Mouse (Mus musculus) urinary bladder, postnatal 14 days (tissue): ENCODE measurements around the gene Elovl1.

Experiments
- DNase-seq: peaks from one replicate; pipeline ENCODE4 v3.0.0; 2021; ENCODE audit warnings: low spot score

Elovl1 gene

DNA sequence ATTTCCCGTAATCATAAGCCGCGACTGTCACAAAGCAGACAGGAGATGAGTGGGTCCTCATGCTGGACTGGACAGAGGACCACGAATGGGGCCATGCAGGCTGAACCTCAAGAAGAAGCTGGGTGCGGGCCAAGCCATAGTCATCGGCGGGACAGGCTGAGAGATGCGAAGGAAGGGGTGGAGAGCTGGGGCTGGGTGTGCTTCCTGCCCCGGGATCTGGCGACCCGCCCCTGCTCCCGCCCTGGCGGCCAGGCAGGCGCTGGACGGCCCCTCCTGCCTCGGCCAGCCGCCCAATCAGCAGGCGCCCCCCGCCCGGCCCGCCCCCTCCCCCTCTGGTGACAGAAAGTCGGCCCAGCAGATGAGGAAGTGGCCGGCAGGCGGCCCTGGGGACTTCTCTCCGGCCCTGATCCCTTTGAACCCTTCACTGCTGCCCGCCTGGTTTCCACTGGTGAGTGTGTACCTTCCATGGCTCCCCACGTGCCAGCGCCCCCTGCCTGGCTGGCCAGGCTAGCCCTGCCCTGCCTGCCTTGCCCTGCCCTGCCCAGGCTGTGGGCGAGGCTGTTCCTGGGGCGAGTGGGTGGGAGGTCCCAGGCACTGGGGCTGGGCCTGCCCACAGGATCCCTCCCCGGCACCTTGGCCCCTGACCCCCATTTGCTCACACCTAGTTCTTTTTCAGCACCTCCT is at the start of gene Elovl1:
Gene Elovl1, plus strand, starts transcription at position 326 of the 684 bp plus-strand sequence.
- peak; percentile 94 for DNase-seq

DNA sequence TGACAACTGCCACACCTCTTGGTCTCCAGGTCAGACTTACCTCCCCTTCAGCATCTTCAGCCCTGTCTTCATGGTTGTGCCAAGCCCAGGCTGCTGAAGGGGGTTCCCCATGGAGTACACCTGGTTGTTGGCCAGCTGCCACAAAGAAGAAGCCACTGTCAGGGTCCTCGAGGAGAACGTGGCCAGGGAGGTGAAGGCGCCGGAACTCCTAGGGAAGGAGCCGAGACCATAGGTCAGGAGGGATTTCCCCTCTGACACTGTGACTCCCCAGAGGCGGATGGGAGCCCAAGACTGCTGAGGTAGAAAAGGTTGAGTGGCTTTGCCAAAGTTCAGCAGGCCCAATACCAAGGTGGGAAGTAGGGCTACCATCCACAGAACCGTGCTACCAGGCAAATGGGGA is 44.6 kb upstream of the Elovl1 start:
- no peak for DNase-seq

DNA sequence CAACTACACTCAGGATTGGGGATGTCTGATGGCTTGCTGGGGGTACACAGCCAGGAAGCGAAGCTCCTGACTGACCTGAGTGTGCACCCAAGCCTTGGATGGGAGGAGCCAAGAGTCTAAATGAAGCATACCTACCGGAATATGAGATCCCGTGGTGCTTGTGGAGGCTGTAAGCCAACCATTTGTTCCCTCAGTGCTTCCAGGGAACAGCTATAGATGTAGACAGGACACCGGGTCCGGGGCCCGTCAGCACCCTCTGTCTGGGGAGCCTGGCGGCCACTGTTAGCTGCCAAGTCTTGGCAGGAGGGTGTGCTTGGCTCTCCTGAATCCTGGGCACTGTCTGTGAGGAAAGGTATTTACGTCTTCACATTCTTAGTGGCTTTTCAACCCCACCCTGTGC is 40.6 kb upstream of the Elovl1 start:
- no peak for DNase-seq

DNA sequence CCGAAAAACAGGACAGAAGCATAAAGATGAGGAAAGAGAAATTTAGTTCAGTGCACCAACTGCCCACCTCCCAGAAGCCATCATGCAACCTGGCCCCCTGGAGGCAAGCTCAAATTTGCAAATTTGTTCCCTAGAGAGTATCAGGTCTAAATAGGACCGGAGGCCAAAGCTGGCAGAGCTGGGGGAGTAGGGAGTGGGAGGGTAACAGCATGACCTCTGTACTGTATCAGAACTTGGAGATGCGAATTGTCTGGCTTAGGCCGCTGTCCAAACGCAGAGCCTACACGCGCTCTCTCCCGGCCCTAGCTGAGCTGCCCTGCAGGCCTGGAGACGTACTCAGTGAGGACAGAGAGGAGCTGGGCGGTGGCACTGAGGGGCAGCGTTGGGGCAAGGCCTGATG is 37.7 kb upstream of the Elovl1 start:
- DNase-seq: no peak

DNA sequence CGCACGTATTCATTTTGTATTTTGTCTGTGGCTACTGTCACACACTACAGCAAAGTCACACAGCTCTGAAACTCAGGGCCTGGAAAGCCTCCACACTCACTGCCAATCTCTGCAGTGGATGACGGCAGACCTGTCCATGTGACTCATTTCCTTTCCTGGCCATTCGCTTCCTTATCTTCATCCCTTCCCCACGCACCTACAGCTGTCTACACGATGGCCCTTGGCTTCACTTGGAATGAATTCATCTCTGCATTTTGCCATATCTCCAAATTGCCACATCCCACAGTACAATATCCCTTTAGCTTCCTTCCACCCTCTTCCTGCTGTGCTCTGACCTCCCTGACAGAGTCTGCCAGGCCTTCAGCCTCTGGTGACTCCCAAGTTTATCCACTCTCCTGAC is 33.4 kb upstream of the Elovl1 start:
- DNase-seq: no peak

GRCm38 (mm10) chr4:118395289-118395688 is 32.6 kb upstream of the Elovl1 start:
- no peak for DNase-seq

- DNase-seq: no peak
These were observed 31.5 kb upstream of the Elovl1 start for GRCm38 (mm10) chr4:118396433-118396832.

DNA sequence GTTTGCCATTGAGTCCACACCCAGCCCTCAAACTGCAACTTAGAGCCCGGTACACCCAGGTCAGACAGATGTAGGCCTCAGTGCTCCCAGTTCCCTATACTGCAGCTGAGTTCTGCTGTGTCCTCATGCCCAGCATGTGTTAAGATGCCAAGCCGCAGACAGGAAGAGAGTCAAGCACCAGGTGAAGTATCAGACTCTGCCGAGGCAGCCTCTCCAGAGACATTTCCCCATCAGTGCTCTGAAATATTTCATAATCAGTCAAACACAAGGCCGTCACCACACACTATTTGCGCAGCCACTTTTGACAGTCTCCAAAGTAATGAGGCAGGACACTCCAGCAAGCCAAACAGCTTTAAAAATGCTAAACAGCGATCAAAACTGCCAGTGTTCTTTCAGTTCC is 29.5 kb upstream of the Elovl1 start:
- no peak for DNase-seq

DNA sequence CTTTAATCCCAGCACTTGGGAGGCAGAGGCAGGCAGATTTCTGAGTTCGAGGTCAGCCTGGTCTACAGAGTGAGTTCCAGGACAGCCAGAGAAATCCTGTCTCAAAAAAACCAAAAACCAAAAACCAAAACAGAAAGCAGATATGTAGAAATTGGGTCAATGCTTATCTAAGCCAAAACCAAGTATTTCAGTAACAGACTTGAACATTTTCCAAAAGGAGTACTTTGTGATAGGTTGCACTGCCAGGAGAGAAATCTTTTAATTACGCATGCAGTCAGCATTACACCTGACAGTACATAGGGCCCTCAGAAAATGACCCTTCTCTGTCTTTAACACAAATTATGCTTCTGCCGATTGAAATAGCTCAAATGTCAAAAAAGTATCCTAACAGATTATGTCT is 26.5 kb upstream of the Elovl1 start:
- DNase-seq: no peak

DNA sequence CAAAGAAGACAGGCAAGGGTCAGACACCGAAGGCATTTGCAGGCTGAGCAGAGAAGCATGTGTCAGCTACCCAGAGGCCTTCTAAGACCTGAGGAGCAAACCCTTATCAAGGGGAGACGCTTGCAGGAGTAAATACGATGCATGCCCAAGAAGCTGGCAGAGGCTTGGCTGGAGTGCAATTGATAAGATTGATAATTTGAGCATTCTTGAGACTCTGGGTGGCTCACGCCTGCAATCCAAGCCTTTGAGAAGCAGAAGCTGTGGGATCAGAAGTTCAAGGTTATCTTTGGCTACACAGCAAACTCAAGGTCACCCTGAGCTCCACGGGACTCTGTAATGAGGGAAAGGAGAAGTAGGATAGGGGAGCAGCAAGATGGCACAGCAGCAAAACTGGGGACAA is 26.0 kb upstream of the Elovl1 start:
- no peak for DNase-seq

GRCm38 (mm10) chr4:118402701-118403100 is 25.2 kb upstream of the Elovl1 start:
- DNase-seq: no peak

- DNase-seq: peak; percentile 91
These were observed 18.6 kb upstream of the Elovl1 start, which contains the start of the genes Szt2 and Med8 for GRCm38 (mm10) chr4:118409142-118409900. Szt2 (minus strand) TSS chr4:118409273. Med8 (plus strand) TSS chr4:118409337.

- no peak for DNase-seq
These were observed 17.0 kb upstream of the Elovl1 start for GRCm38 (mm10) chr4:118410871-118411270.

- no peak for DNase-seq
These were observed 14.3 kb upstream of the Elovl1 start for GRCm38 (mm10) chr4:118413553-118413952.

- no peak for DNase-seq
These were observed 12.1 kb upstream of the Elovl1 start for GRCm38 (mm10) chr4:118415779-118416178.

- DNase-seq: no peak
These were observed 11.6 kb upstream of the Elovl1 start for GRCm38 (mm10) chr4:118416329-118416728.

GRCm38 (mm10) chr4:118417112-118417797 is 10.6 kb upstream of the Elovl1 start:
- no peak for DNase-seq

GRCm38 (mm10) chr4:118421384-118421783 is 6.5 kb upstream of the Elovl1 start:
- DNase-seq: no peak

DNA sequence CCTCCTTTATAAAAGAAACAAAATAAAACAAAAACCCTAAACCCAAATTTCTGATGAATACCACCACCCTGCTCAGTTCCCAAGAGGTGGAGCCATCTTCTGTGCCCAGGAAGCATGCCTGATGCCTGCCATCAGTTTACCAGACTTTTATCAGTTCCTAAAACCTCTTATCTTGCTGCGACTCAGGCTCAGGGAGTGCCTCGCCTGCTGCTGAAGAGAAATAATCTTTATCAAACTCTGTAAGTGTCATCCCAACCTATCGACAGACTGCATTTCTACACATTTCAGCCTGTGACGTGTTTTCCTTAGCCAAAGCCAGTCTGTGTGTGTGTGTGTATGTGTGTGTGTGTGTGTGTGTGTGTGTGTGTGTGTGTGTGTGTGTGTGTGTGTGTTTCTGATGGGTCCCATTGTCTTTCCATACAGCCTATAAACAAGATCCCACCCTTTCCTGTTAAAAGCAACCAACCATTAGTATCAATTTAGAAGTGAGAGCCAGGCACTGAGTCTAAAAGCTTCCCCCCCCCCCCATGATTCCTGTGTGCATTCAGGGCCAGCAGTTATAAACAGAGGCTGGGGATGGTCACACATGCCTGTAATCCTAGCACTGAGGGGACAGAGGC is 3.2 kb upstream of the Elovl1 start:
- no peak for DNase-seq

DNA sequence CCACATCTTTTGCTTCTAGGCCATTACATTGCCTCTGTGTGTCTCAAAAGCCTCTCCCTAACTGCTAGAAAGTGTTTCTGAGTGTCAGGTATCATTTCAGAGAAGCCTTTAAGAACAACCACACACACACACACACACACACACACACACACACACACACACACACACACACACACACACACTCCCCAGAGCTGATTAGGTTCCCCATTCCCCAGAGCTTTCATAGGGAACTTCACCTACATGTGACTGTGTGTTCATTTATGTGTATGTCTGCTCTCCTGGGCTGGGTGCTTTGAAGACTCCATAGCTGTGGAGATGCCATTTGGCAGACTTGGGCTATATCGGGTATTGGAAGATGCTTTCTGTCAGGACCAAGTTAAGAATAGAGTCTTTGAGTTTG is 2.5 kb upstream of the Elovl1 start:
- DNase-seq: no peak

DNA sequence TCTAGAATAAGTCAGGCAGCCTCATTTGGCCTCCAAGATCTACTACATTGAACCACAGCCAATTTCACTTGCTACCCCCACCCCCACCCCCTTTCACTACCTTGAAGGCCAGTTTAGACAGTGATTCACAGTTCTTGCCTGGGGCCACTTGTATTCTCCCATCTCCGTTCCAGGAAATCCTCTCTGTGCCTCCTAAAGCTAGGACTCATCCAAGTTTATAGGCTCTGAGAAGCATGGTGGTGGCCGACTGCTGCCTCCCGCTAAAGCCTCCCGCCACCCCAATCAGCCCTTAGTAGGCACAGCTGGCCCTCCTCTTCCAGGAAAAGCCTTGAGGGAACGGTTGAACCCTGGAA is 502 bp upstream of the Elovl1 start:
- no peak for DNase-seq

- DNase-seq: no peak
These were observed 780 bp downstream of the Elovl1 start for GRCm38 (mm10) chr4:118428531-118429214.
